Comparison of ENCODE assay signal across 9 mouse cellular contexts in the genomic region with DNA sequence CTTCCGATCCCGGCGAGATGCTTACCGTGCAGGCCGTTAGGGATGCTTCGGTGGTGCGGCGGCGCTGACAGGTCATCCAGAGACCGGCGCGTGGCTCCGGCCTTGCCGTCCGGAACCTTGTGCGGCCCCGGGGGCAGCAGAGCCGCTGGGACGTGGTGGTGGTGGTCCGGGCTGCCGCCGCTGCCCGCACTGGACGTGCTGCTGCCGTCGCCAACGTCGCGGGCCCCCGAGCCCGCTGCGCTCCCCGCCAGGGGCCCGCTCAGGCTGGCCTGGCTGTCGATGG. TPM values are rescaled to one million over a fixed set of nuclear protein-coding genes. Genes with fewer than 3 reads are reported as not detected.
A peak's percentile ranks its signal among the peaks of the same experiment; 100 is the strongest.
DNase-seq lines count a peak whose midpoint lies in the region; ATAC-seq and TF ChIP-seq lines count a peak whose summit lies in the region.
"Had no signal": no experiment of that assay in that cellular context is flagged by ENCODE, and none has a peak within 500 bp of the region (broad histone marks: within the 10 kb centered on the region; RNA-seq: fewer than 3 reads in every experiment).

No protein-coding gene starts in this region.

- peak overlapping the region; percentile 77 for H3K9ac ChIP-seq in heart, embryonic 11.5 days (ENCODE audit: low read depth, low read length)
- H3K9ac ChIP-seq in CH12.LX (ENCODE audit: insufficient read depth, low read depth): no peak overlapping the region
- peak overlapping the region; percentile 84 for H3K9ac ChIP-seq in forebrain, embryonic 11.5 days (ENCODE audit: low read length)
- no peak overlapping the region for H3K9ac ChIP-seq in liver, embryonic 14.5 days (replicated peaks)

- no peak for TF ChIP-seq RAD21 in CH12.LX (IDR thresholded peaks at IDR 0.05; ENCODE audit: low read depth, low read length)

- no peaks in the 10 kb centered on the region for H3K9me3 ChIP-seq in heart, embryonic 11.5 days (replicated peaks; ENCODE audit: control insufficient read depth, low read length)
- no peaks in the 10 kb centered on the region for H3K9me3 ChIP-seq in CH12.LX (replicated peaks; ENCODE audit: low read length)
- no peaks in the 10 kb centered on the region for H3K9me3 ChIP-seq in forebrain, embryonic 11.5 days (ENCODE audit: control insufficient read depth, low read length)
- no peaks in the 10 kb centered on the region for H3K9me3 ChIP-seq in liver, embryonic 14.5 days (ENCODE audit: control insufficient read depth, low read length)

- in situ Hi-C loops in CH12.LX (cut with MboI; ENCODE audit: low pct_ligation_motif_present, low pct_unique_long_range_greater_than_20kb, low sequenced_read_pairs): loop anchor here (5.0 kb wide), 1 partner anchor 37 kb away; no protein-coding TSS in a partner anchor

- ATAC-seq in heart, embryonic 11.5 days (replicated peaks; ENCODE audit: insufficient number of reproducible peaks, low FRiP score, low TSS enrichment): no peak
- no peak for ATAC-seq in forebrain, embryonic 11.5 days (replicated peaks; ENCODE audit: low FRiP score)
- ATAC-seq in liver, embryonic 14.5 days (ENCODE audit: insufficient read depth): no peak

- no peak for TF ChIP-seq CTCF in CH12.LX (conservative IDR thresholded peaks at IDR 0.05 in 1 of 2, IDR thresholded peaks at IDR 0.05 in 1 of 2; ENCODE audit: low read depth in 2 of 2, low read length in 2 of 2)
- TF ChIP-seq CTCF in liver, embryonic 14.5 days (IDR thresholded peaks at IDR 0.05; ENCODE audit: low read depth): no peak

- H3K4me1 ChIP-seq in heart, embryonic 11.5 days (ENCODE audit: control insufficient read depth, insufficient read depth, low read length): peaks cover 65% of the 10 kb centered on the region
- peaks cover 5 to 60% of the 10 kb centered on the region in 2 experiments; a peak in 3 of 4 replicates for H3K4me1 ChIP-seq in CH12.LX (ENCODE audit: control insufficient read depth in 1 of 2, insufficient read depth in 2 of 2)
- peaks cover 50% of the 10 kb centered on the region for H3K4me1 ChIP-seq in forebrain, embryonic 11.5 days (replicated peaks; ENCODE audit: control insufficient read depth, insufficient read depth, low read length)
- H3K4me1 ChIP-seq in liver, embryonic 14.5 days (replicated peaks; ENCODE audit: control insufficient read depth in 2 of 2, insufficient read depth in 2 of 2, low read length in 1 of 2): peaks cover 0 to 27% of the 10 kb centered on the region in 2 experiments; a peak in 2 of 4 replicates

- no peaks in the 10 kb centered on the region for H3K36me3 ChIP-seq in heart, embryonic 11.5 days (ENCODE audit: control insufficient read depth, insufficient read depth, low read length)
- peaks cover 0 to 22% of the 10 kb centered on the region in 2 experiments for H3K36me3 ChIP-seq in CH12.LX (replicated peaks in 1 of 2; ENCODE audit: control insufficient read depth in 1 of 2, insufficient read depth in 1 of 2, low read length in 1 of 2)
- no peaks in the 10 kb centered on the region for H3K36me3 ChIP-seq in forebrain, embryonic 11.5 days (ENCODE audit: control insufficient read depth, insufficient read depth, low read length)
- no peaks in the 10 kb centered on the region for H3K36me3 ChIP-seq in liver, embryonic 14.5 days (replicated peaks; ENCODE audit: control insufficient read depth, insufficient read depth, low read depth)

- no peak for DNase-seq in heart, adult 9 months (ENCODE audit: low spot score in 2 of 2)
- no peak for DNase-seq in CH12.LX (ENCODE audit: extremely low read depth)
- peak; percentile 59 for DNase-seq in forebrain, embryonic 11.5 days (ENCODE audit: low spot score)
- no peak for DNase-seq in liver, embryonic 14.5 days (ENCODE audit: low read depth in 3 of 3, low spot score in 3 of 3)
- DNase-seq in left cerebral cortex, postnatal 4 days: no peak
- DNase-seq in layer of hippocampus, postnatal 14 days (ENCODE audit: low spot score in 2 of 2): no peak
- no peak for DNase-seq in ovary, postnatal 10 days (ENCODE audit: low spot score)

- no peak for TF ChIP-seq EP300 in CH12.LX (IDR thresholded peaks at IDR 0.05; ENCODE audit: low read length)
- TF ChIP-seq EP300 in liver, embryonic 14.5 days (IDR thresholded peaks at IDR 0.05; ENCODE audit: low read depth): no peak

- no peak overlapping the region for H3K27ac ChIP-seq in heart, embryonic 11.5 days (ENCODE audit: low read depth, low read length)
- H3K27ac ChIP-seq in CH12.LX (ENCODE audit: insufficient read depth, low read depth): no peak overlapping the region
- H3K27ac ChIP-seq in forebrain, embryonic 11.5 days (ENCODE audit: low read depth, low read length): no peak overlapping the region
- H3K27ac ChIP-seq in liver, embryonic 14.5 days: no peak overlapping the region
- H3K27ac ChIP-seq: macrophage had no signal

- 0 out of 2 replicates have a peak, but pooled peaks cover 3% of the 10 kb centered on the region for H3K27me3 ChIP-seq in heart, embryonic 11.5 days (ENCODE audit: control insufficient read depth, insufficient read depth, low read length)
- H3K27me3 ChIP-seq in CH12.LX (replicated peaks): no peaks in the 10 kb centered on the region
- no peaks in the 10 kb centered on the region for H3K27me3 ChIP-seq in forebrain, embryonic 11.5 days (ENCODE audit: control insufficient read depth, insufficient read depth, low read length)
- H3K27me3 ChIP-seq in liver, embryonic 14.5 days (ENCODE audit: control insufficient read depth, insufficient read depth, low read length): peaks cover 48% of the 10 kb centered on the region

- no peak for TF ChIP-seq POLR2A in CH12.LX (IDR thresholded peaks at IDR 0.05; ENCODE audit: low read depth, low read length)

- H3K79me2 ChIP-seq in CH12.LX (replicated peaks; ENCODE audit: control insufficient read depth, extremely low read depth, insufficient read depth, poor library complexity, severe bottlenecking): no peaks in the 10 kb centered on the region

- dilution Hi-C loops in CH12.LX (cut with MboI; ENCODE audit: extremely low pct_ligation_motif_present, extremely low pct_unique_long_range_greater_than_20kb, low sequenced_read_pairs): no loop called here

- H3K4me2 ChIP-seq in heart, embryonic 11.5 days: peak overlapping the region; percentile 87
- H3K4me2 ChIP-seq in CH12.LX (ENCODE audit: insufficient read depth, low read depth, poor library complexity, severe bottlenecking): peak overlapping the region; percentile 55
- peak overlapping the region; percentile 99 for H3K4me2 ChIP-seq in forebrain, embryonic 11.5 days (ENCODE audit: low read depth, low read length, severe bottlenecking)
- H3K4me2 ChIP-seq in liver, embryonic 14.5 days (ENCODE audit: low read depth): peak overlapping the region; percentile 88

- intact Hi-C loops in left cerebral cortex, postnatal 4 days (cut with DNase I): loop anchor here (5.0 kb wide), 1 partner anchor 67 kb away; no protein-coding TSS in a partner anchor

- 0% methylated on average over 35 of the region's 35 CpGs for WGBS in heart, embryonic 11.5 days (ENCODE audit: insufficient replicate concordance)
- under 1% methylated on average over 31 of the region's 35 CpGs for WGBS in forebrain, embryonic 11.5 days
- under 1% methylated on average over 35 of the region's 35 CpGs for WGBS in liver, embryonic 14.5 days (ENCODE audit: insufficient replicate concordance)

- peak overlapping the region; percentile 68 for H3K4me3 ChIP-seq in heart, embryonic 11.5 days (ENCODE audit: low read depth, low read length)
- peak overlapping the region; percentile 20 to 83 (median 40) for H3K4me3 ChIP-seq in CH12.LX (replicated peaks in 1 of 3; ENCODE audit: low read depth in 2 of 3, low read length in 2 of 3, poor library complexity in 1 of 3)
- H3K4me3 ChIP-seq in forebrain, embryonic 11.5 days (ENCODE audit: low read depth, low read length): peak overlapping the region; percentile 80
- H3K4me3 ChIP-seq in liver, embryonic 14.5 days (ENCODE audit: insufficient read depth in 1 of 2, low read depth in 2 of 2, low read length in 2 of 2): peak overlapping the region; percentile 28 to 64

TF ChIP-seq in CH12.LX, 34 proteins besides CTCF, POLR2A, EP300 and RAD21:
- TF ChIP-seq TBP (conservative IDR thresholded peaks at IDR 0.05; ENCODE audit: low read depth, low read length) (no peak), MYC (IDR thresholded peaks at IDR 0.05; ENCODE audit: low read depth, low read length) (no peak)

RNA-seq across cellular contexts. Expression of gene Ccdc85c, which starts 1.0 kb away (rescaled TPM):
- 6.3 and 7.8 TPM in 2 replicates for polyA plus RNA-seq in heart, embryonic 11.5 days (2014; fragmentation: Nextera tagmentation; extraction: Ambion mirVana)
- total RNA-seq in CH12.LX (2012; rRNA removed) (14.0 and 14.6 TPM in 2 replicates), CH12.LX (2014; rRNA removed) (14.6 and 15.2 TPM in 2 replicates)
- polyA plus RNA-seq in CH12.LX (2012; ENCODE audit: insufficient read length, low read depth): 25.1 and 32.4 TPM in 2 replicates
- polyA plus RNA-seq in forebrain, embryonic 11.5 days (2014; fragmentation: Nextera tagmentation; extraction: Ambion mirVana): 18.0 and 18.8 TPM in 2 replicates
- 1.8 TPM in 2 replicates for polyA plus RNA-seq in liver, embryonic 14.5 days (2012; rRNA removed)
- polyA plus RNA-seq in liver, embryonic 14.5 days (2014; fragmentation: Nextera tagmentation; extraction: Ambion mirVana): 1.8 TPM in 2 replicates
- 10 to 100 TPM; 60.2 to 64.1 TPM for total RNA-seq in left cerebral cortex, postnatal 4 days (2021)
- 10 to 100 TPM; 55.9 to 57.4 TPM for total RNA-seq in layer of hippocampus, postnatal 14 days (2021)

RNA-seq across cellular contexts. Expression of gene Hhipl1, which starts 31.8 kb away (rescaled TPM):
- polyA plus RNA-seq in heart, embryonic 11.5 days (2014; fragmentation: Nextera tagmentation; extraction: Ambion mirVana): 0.28 and 0.29 TPM in 2 replicates
- total RNA-seq in CH12.LX (2012; rRNA removed) (not detected in 2 replicates), CH12.LX (2014; rRNA removed) (not detected in 2 replicates)
- not detected in 2 replicates for polyA plus RNA-seq in CH12.LX (2012; ENCODE audit: insufficient read length, low read depth)
- 2.5 and 3.0 TPM in 2 replicates for polyA plus RNA-seq in forebrain, embryonic 11.5 days (2014; fragmentation: Nextera tagmentation; extraction: Ambion mirVana)
- 0.02 and 0.03 TPM in 2 replicates for polyA plus RNA-seq in liver, embryonic 14.5 days (2012; rRNA removed)
- not detected in 2 replicates for polyA plus RNA-seq in liver, embryonic 14.5 days (2014; fragmentation: Nextera tagmentation; extraction: Ambion mirVana)
- 1 to 10 TPM; 6.3 to 6.6 TPM for total RNA-seq in left cerebral cortex, postnatal 4 days (2021)
- total RNA-seq in layer of hippocampus, postnatal 14 days (2021): 1 to 10 TPM; 4.1 to 5.2 TPM
- polyA plus RNA-seq: macrophage had no signal

RNA-seq across cellular contexts. Expression of gene Cyp46a1, which starts 59.9 kb away (rescaled TPM):
- 4.3 and 5.5 TPM in 2 replicates for polyA plus RNA-seq in heart, embryonic 11.5 days (2014; fragmentation: Nextera tagmentation; extraction: Ambion mirVana)
- total RNA-seq in CH12.LX (2012; rRNA removed) (not detected in 2 replicates), CH12.LX (2014; rRNA removed) (not detected in 2 replicates)
- not detected in 2 replicates for polyA plus RNA-seq in CH12.LX (2012; ENCODE audit: insufficient read length, low read depth)
- polyA plus RNA-seq in forebrain, embryonic 11.5 days (2014; fragmentation: Nextera tagmentation; extraction: Ambion mirVana): 16.3 and 18.4 TPM in 2 replicates
- 0.48 and 0.52 TPM in 2 replicates for polyA plus RNA-seq in liver, embryonic 14.5 days (2012; rRNA removed)
- polyA plus RNA-seq in liver, embryonic 14.5 days (2014; fragmentation: Nextera tagmentation; extraction: Ambion mirVana): 0.11 and 0.13 TPM in 2 replicates
- 10 to 100 TPM; 65.7 to 78.6 TPM for total RNA-seq in left cerebral cortex, postnatal 4 days (2021)
- 100 to 1,000 TPM; 122 to 136 TPM for total RNA-seq in layer of hippocampus, postnatal 14 days (2021)
- polyA plus RNA-seq: macrophage had no signal

Comparison
In these comparisons a context has a peak if more than half of its experiments do, and no peak if none do; other contexts are left out.
1. H3K9ac ChIP-seq: peak in heart, embryonic 11.5 days (single experiment) and forebrain, embryonic 11.5 days (single experiment); none in CH12.LX (single experiment) and liver, embryonic 14.5 days (single experiment).
2. Peak in every context shown above with its lines, with median percentiles within 50 percentile points of each other: H3K4me2 ChIP-seq and H3K4me3 ChIP-seq.